Mouse (Mus musculus) testis, postnatal 10 days (tissue): ENCODE measurements at regions not wholly inside any gene's neighbourhood (a gene's known extent, or its start where the extent isn't known, plus 50 kb on each side); places are given as distances from the start of the nearest gene placed in this dataset.

Experiments used
- DNase-seq: peaks from one replicate; pipeline ENCODE4 v3.0.0; 2021; ENCODE audit warnings: low spot score

DNA sequence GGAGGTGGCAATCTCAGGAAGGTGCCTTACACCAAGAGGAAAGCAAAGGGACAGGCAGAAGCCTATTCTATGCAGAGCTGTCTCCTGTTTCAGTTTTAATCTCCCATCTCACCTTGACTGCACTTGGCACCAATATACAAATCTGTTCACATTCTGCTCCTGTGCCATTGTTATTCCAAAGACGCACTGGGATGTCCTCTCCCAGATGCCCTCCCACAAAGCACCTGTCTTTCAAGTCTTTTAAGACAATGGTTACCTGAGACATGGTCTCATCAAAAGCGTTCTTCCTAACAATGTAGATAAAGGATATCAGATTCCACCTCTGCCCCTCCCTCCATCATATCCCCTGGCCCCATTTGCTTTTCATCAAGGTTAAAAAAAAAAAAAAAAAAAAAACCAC is 64.2 kb upstream of the Aldh1a3 start:
- no peak for DNase-seq

DNA sequence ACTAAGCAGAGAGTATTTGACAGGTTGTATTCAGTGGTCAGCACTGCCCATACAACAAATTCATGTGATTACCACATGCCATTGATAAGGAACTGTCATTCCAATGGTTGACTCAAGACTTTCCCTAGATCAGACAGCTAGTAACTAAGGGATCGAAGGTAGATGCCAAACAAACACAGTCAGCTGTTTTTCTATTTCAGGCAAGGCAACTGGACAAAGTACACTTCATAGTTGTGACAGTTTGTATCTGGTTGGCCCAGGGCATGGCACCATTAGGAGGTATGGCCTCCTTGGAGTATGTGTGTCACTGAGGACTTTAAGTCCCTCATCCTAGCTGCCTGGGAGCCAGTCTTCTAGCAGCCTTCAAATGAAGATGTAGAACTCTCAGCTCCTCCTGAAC is 62.8 kb upstream of the Aldh1a3 start:
- DNase-seq, result no peak

GRCm38 (mm10) chr7:66487751-66488150 is 60.4 kb upstream of the Aldh1a3 start:
- DNase-seq, result no peak

DNA sequence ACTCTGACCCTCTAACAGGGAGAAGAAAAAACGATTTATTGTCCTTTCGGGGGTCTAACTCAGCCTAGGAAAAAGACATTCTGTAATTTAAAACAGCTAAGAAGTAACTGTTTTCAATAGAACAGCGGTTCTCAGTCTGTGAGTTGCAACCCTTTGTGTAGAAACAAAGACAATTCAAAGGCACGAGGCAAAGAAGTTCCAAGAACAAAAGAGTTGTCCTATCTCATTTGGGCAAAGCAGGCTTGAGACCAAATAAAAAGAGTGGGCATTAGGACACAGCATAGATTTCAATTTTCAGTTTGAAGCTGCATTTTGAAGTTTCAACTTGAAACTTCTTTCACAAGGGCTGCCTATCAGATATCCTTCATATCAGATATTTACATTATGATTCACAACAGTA is 53.1 kb upstream of the Aldh1a3 start:
- no peak for DNase-seq

DNA sequence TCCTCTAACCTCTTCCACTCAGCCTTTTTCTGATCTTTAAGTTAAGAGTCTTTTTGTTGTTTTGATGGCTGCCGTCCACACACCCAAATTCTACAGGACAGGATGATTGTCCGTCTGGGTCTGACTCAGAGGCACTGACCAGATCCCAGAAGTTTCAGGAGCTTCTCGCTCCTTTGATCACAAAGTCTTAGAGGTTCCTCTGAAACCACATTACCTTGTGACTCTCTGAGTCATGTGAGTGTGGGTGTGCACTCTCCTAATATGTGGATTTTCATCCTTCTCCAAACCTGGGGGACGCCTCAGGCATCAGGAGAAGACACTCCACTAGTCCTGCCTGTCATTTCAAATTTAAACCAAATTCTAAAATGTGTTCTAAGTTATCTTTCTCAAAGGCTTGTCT is 52.0 kb upstream of the Aldh1a3 start:
- no peak for DNase-seq

GRCm38 (mm10) chr7:66478106-66478505 is 50.8 kb upstream of the Aldh1a3 start:
- no peak for DNase-seq

DNA sequence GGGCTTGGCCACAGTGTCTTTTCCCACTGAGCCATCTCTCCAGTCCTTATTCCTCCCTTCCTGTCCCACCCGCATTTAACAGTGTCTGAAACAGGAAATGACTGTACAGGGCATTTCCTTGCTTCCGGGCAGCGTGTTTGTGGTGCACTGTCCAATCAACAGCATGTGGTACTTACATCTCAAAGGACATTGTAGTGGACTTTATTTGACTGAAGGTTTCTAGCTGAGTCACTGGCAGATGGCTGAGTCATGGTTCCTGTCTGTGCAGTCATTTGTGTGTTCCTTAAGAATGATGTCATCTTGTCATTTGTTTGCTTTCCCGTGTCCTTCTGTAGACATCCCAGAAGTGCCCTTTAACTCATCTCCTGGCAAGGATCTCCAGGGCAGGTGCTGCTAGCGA is 50.2 kb upstream of the Aldh1a3 start:
- DNase-seq, result no peak
